Mouse (Mus musculus) midbrain, embryonic 13.5 days (tissue): ENCODE data around the gene Gm12830. TPM values are rescaled to one million over a fixed set of nuclear protein-coding genes. Genes with fewer than 3 reads are reported as not detected.

Experiments
- ATAC-seq: fragments of 200-750 bp; cut with Nextera tagmentation; 2 replicates; pipeline ENCODE4 v1.8.0; 2017; ENCODE audit warnings: mild to moderate bottlenecking, moderate TSS enrichment, moderate library complexity
- H3K27ac ChIP-seq: fragments of 300-500 bp; sonication (generic); 2 replicates; pipeline ENCODE4 v1.5.1; 2015; ENCODE audit warnings: inconsistent platforms, mild to moderate bottlenecking, moderate library complexity
- H3K27me3 ChIP-seq: fragments of 300-500 bp; sonication (generic); 2 replicates; pipeline ENCODE4 v1.6.1; 2015; ENCODE audit warnings: mild to moderate bottlenecking, inconsistent platforms
- H3K36me3 ChIP-seq: fragments of 300-500 bp; sonication (generic); 2 replicates; pipeline ENCODE4 v1.6.1; 2015; ENCODE audit warnings: mild to moderate bottlenecking, inconsistent platforms
- H3K4me1 ChIP-seq: fragments of 300-500 bp; sonication (generic); replicated peaks from 2 replicates; pipeline ENCODE4 v1.6.1; 2015; ENCODE audit warnings: inconsistent platforms
- H3K4me2 ChIP-seq: fragments of 300-500 bp; sonication (generic); replicated peaks from 2 replicates; pipeline ENCODE4 v1.6.1; 2015; ENCODE audit warnings: moderate library complexity, mild to moderate bottlenecking, inconsistent platforms
- H3K4me3 ChIP-seq: fragments of 300-500 bp; sonication (generic); replicated peaks from 2 replicates; pipeline ENCODE4 v1.5.1; 2015; ENCODE audit warnings: mild to moderate bottlenecking, inconsistent platforms
- H3K9ac ChIP-seq: fragments of 300-500 bp; sonication (generic); replicated peaks from 2 replicates; pipeline ENCODE4 v1.6.1; 2015; ENCODE audit warnings: mild to moderate bottlenecking, inconsistent platforms
- H3K9me3 ChIP-seq: fragments of 300-500 bp; sonication (generic); 2 replicates; pipeline ENCODE4 v1.6.1; 2016; ENCODE audit warnings: mild to moderate bottlenecking, inconsistent platforms
- WGBS: fragments of 180-500 bp; shearing (Covaris S2); methylation state at CpG from one replicate; pipeline ENCODE4 v1.1.7; 2015; 5-methylcytosine and 5-hydroxymethylcytosine counted together
- polyA plus RNA-seq: library from polyadenylated mRNA; unstranded; fragments of >200 nt; fragmentation: Nextera tagmentation; extraction: Ambion mirVana; gene quantifications from 2 replicates; pipeline ENCODE4 v1.2.1, GENCODE M21; 2015

Gm12830 gene
- 0.08 TPM in 1 of 2 replicates, not detected in the other for polyA plus RNA-seq

- H3K27ac ChIP-seq = peak within 1 kb of the TSS; percentile 35; the same call in 1 of the 2 replicates
- WGBS = under 1% methylated on average over 51 of the region's 51 CpGs
- ATAC-seq = peak; percentile 83
- peak within 1 kb of the TSS; percentile 62 for H3K4me2 ChIP-seq
- H3K4me3 ChIP-seq = peak within 1 kb of the TSS; percentile 43
- peaks cover 28% of the 10 kb centered on the region for H3K4me1 ChIP-seq
- no peaks in the 10 kb centered on the region for H3K36me3 ChIP-seq
- peak within 1 kb of the TSS; percentile 57 for H3K9ac ChIP-seq
- peaks cover 51% of the 10 kb centered on the region for H3K27me3 ChIP-seq
- no peaks in the 10 kb centered on the region for H3K9me3 ChIP-seq
Measured at GRCm38 (mm10) chr4:114821567-114822192, at the start of gene Gm12830. TSS of gene Gm12830 (plus strand) at chr4:114821722.

DNA sequence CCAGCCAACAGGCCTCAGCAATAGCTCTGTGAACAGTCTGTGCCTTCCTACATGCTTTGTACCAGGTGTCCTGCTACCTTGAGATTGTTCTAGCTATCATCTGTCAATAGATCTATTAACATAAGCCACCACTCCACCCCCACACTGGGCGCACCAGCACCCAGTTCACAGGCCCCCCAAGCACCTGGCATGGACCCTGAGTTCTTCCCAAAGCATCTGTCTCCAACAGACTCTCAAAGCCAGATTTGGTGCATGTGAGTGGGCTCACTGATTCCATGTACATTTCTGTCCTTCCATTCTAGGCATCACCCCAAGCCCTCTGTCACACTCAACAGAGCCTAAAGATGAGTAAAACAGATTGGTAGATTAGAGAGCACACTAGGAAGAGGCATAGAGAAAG lies 48.2 kb upstream of the Gm12830 start:
- ATAC-seq = no peak
- no peak overlapping the region for H3K4me2 ChIP-seq
- H3K36me3 ChIP-seq = no peaks in the 10 kb centered on the region
- H3K4me1 ChIP-seq = no peaks in the 10 kb centered on the region
- WGBS = 100% methylated on average over 1 of the region's 1 CpGs
- no peaks in the 10 kb centered on the region for H3K27me3 ChIP-seq
- H3K4me3 ChIP-seq = no peak overlapping the region
- H3K9ac ChIP-seq = no peak overlapping the region
- no peak overlapping the region for H3K27ac ChIP-seq
- no peaks in the 10 kb centered on the region for H3K9me3 ChIP-seq

DNA sequence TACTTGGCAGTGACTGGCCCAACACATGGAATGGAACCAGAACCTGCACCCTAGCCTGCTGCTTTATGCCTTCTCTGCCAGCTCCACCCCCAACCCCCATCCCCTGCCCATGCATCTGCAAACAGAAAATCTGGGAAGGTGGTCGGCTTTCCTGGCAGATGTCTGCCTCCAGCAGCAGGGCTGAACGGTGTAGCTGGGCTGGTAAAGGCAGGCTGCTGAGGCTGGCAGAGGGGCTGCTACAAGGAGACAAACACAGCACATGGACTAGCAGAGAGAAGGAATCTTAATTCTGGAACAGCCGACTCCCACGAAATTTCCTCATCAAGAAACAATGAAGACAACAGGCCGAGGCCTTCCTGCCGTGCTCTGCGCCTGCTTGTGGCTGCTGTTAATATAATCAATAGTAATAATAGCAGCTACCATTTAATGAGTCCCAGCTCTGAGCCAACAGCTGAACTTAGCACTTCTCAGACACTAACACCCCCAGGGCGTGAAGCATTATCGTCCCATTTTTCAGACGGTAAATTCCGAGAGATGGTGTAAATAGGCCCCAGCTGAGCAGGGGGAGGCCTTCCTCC lies 43.8 kb upstream of the Gm12830 start:
- ATAC-seq = no peak
- Histone ChIP-seq H3K36me3 (no peaks in the 10 kb centered on the region), H3K4me1 (0 out of 2 replicates have a peak, but pooled peaks cover 7% of the 10 kb centered on the region), H3K4me3 (no peak overlapping the region), H3K27ac (no peak overlapping the region), H3K4me2 (no peak overlapping the region), H3K9ac (no peak overlapping the region), H3K9me3 (no peaks in the 10 kb centered on the region), H3K27me3 (no peaks in the 10 kb centered on the region)
- 63% methylated on average over 11 of the region's 11 CpGs for WGBS

GRCm38 (mm10) chr4:114778716-114779474 lies 42.6 kb upstream of the Gm12830 start:
- 68% methylated on average over 7 of the region's 7 CpGs for WGBS
- Histone ChIP-seq H3K36me3 (no peaks in the 10 kb centered on the region), H3K4me3 (no peak overlapping the region), H3K4me1 (0 out of 2 replicates have a peak, but pooled peaks cover 7% of the 10 kb centered on the region), H3K9me3 (no peaks in the 10 kb centered on the region), H3K4me2 (no peak overlapping the region), H3K27me3 (no peaks in the 10 kb centered on the region; the same call in 1 of the 2 replicates), H3K9ac (no peak overlapping the region), H3K27ac (no peak overlapping the region)
- ATAC-seq = no peak

DNA sequence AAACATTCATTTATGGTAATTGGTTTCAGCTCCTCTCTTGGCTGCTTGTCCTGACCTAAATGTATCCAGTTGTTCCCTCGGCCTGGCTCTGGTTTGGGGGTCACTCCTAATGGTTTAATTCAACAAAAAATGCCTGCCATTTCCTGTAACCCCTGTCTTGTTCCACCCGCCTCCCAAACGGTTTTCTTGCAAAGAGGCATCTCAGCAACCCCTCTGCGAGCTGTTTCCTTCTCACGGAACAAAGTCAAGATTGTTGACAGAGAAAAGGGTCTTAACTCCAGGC lies 42.1 kb upstream of the Gm12830 start:
- H3K9me3 ChIP-seq = no peaks in the 10 kb centered on the region
- H3K9ac ChIP-seq = no peak overlapping the region
- no peak overlapping the region for H3K27ac ChIP-seq
- 0 out of 2 replicates have a peak, but pooled peaks cover 7% of the 10 kb centered on the region for H3K4me1 ChIP-seq
- H3K36me3 ChIP-seq = no peaks in the 10 kb centered on the region
- WGBS = 41% methylated on average over 5 of the region's 5 CpGs
- ATAC-seq = no peak
- H3K4me2 ChIP-seq = no peak overlapping the region
- H3K4me3 ChIP-seq = no peak overlapping the region
- H3K27me3 ChIP-seq = no peaks in the 10 kb centered on the region; the same call in 1 of the 2 replicates

DNA sequence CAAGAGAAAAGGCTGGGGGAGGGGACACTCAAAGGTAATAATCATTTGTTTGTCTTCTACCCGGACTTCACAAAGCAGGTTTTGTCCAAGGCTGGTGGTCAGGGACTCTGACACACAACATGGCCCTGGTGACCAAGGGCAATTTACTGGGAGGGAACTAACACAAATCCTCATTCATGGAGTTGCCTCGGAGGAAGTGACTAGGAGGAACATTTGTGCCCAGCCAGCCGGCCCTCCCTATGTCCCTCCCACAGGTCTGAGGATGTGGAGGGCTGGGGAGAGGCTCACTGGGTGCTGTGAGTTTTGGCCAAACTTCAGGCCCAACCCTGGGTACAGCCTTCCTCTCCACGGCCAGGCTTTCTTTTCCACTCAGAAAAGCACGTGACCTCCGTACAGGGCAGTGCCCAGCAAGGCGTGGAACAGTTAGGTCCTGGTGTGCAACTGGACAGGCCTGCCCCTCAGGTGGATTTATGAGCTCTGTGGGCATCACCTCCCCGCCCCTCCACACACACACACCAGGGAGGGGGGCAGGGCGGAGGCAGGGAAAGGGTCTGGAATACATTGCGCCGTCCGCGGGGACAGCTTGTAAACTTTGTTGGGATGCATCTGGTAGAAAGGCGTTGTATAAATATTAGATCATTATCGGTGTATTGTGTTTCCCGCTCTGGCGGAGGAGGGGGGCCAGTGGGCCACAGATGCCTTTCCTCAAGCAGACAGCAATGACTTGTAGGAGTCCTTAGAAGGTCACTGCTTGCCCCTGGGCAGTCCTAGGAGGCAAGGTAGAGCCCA lies 41.6 kb upstream of the Gm12830 start:
- Histone ChIP-seq H3K4me1 (0 out of 2 replicates have a peak, but pooled peaks cover 7% of the 10 kb centered on the region), H3K27me3 (no peaks in the 10 kb centered on the region; the same call in 1 of the 2 replicates), H3K9ac (no peak overlapping the region), H3K27ac (no peak overlapping the region), H3K9me3 (no peaks in the 10 kb centered on the region), H3K4me2 (no peak overlapping the region), H3K4me3 (no peak overlapping the region), H3K36me3 (no peaks in the 10 kb centered on the region)
- WGBS = 69% methylated on average over 17 of the region's 17 CpGs
- ATAC-seq = peak; percentile 34; the same call in 1 of the 2 replicates

DNA sequence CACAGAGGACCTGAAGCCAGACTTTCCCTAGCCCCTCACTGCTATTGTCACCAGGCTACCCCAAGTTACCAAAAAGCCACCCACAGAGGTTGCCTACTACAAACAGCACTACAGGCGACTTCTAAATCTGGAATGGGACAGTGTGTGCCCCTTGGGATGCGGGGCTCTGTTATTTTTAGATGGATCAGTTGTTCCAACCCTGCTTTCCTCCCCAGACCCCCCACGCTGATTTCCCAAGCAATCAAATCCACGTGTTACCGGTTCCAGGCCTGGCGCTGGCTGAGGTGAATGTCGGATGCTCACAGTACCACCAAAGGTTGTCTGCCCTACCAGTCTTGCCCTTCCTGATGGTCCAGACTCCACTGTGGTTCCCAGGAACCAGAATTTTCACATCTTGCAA lies 38.7 kb upstream of the Gm12830 start:
- H3K4me3 ChIP-seq = no peak overlapping the region
- no peak overlapping the region for H3K27ac ChIP-seq
- 0 out of 2 replicates have a peak, but pooled peaks cover 7% of the 10 kb centered on the region for H3K4me1 ChIP-seq
- ATAC-seq = no peak
- no peak overlapping the region for H3K9ac ChIP-seq
- H3K4me2 ChIP-seq = no peak overlapping the region
- WGBS = 79% methylated on average over 7 of the region's 7 CpGs
- no peaks in the 10 kb centered on the region for H3K36me3 ChIP-seq
- H3K27me3 ChIP-seq = no peaks in the 10 kb centered on the region; the same call in 1 of the 2 replicates
- no peaks in the 10 kb centered on the region for H3K9me3 ChIP-seq

- no peaks in the 10 kb centered on the region for H3K9me3 ChIP-seq
- H3K9ac ChIP-seq = no peak overlapping the region
- H3K4me2 ChIP-seq = no peak overlapping the region
- H3K27me3 ChIP-seq = no peaks in the 10 kb centered on the region; the same call in 1 of the 2 replicates
- no peaks in the 10 kb centered on the region for H3K4me1 ChIP-seq
- no peak overlapping the region for H3K4me3 ChIP-seq
- H3K27ac ChIP-seq = no peak overlapping the region
- 89% methylated on average over 2 of the region's 2 CpGs for WGBS
- ATAC-seq = 0 out of 2 replicates have a peak, but pooled peaks have one; percentile 25
- H3K36me3 ChIP-seq = no peaks in the 10 kb centered on the region
Measured at GRCm38 (mm10) chr4:114784735-114785134, 36.8 kb upstream of the Gm12830 start.

- Histone ChIP-seq H3K27ac (no peak overlapping the region), H3K4me2 (no peak overlapping the region), H3K36me3 (no peaks in the 10 kb centered on the region), H3K4me1 (no peaks in the 10 kb centered on the region), H3K27me3 (no peaks in the 10 kb centered on the region), H3K9ac (no peak overlapping the region), H3K9me3 (no peaks in the 10 kb centered on the region), H3K4me3 (no peak overlapping the region)
- no peak for ATAC-seq
- 63% methylated on average over 4 of the region's 4 CpGs for WGBS
Measured at GRCm38 (mm10) chr4:114788856-114789255, 32.7 kb upstream of the Gm12830 start.

DNA sequence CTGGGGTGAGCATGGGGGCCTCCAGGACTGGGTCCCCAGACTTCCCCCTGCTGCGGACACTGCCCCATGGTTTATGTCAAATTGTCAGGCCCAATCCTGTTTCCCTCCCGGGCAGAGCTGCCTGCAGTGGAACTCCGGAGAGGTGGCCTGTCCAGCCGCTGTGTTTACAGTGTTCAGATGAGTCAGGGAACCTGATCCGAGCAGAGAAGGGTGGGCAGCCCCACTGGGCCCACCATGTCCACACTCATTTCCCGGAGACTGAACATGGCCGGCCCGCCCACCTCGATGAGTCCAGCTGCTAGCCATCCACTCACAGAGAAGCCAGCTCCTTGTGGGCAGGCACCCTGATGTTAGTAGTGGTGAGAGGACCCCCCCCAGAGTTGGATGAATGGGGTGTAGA lies 29.9 kb upstream of the Gm12830 start:
- no peak overlapping the region for H3K4me2 ChIP-seq
- H3K27ac ChIP-seq = no peak overlapping the region
- H3K36me3 ChIP-seq = no peaks in the 10 kb centered on the region
- ATAC-seq = no peak
- WGBS = 82% methylated on average over 9 of the region's 9 CpGs
- no peaks in the 10 kb centered on the region for H3K27me3 ChIP-seq
- no peak overlapping the region for H3K9ac ChIP-seq
- H3K9me3 ChIP-seq = no peaks in the 10 kb centered on the region
- H3K4me3 ChIP-seq = no peak overlapping the region
- no peaks in the 10 kb centered on the region for H3K4me1 ChIP-seq

- Histone ChIP-seq H3K4me1 (no peaks in the 10 kb centered on the region), H3K4me3 (no peak overlapping the region), H3K27ac (no peak overlapping the region), H3K27me3 (no peaks in the 10 kb centered on the region), H3K36me3 (no peaks in the 10 kb centered on the region), H3K9ac (no peak overlapping the region), H3K4me2 (no peak overlapping the region), H3K9me3 (no peaks in the 10 kb centered on the region)
- no peak for ATAC-seq
- 82% methylated on average over 2 of the region's 2 CpGs for WGBS
Measured at GRCm38 (mm10) chr4:114793836-114794235, 27.7 kb upstream of the Gm12830 start.
